Mouse (Mus musculus) midbrain, embryonic 16.5 days (tissue): ENCODE measurements at regions not wholly inside any gene's neighbourhood (a gene's known extent, or its start where the extent isn't known, plus 50 kb on each side); places are given as distances from the start of the nearest gene placed in this dataset.

Experiments
- ATAC-seq: fragments of 200-750 bp; cut with Nextera tagmentation; 2 replicates; pipeline ENCODE4 v1.8.0; 2017; ENCODE audit warnings: moderate TSS enrichment
- H3K27ac ChIP-seq: fragments of 300-500 bp; sonication (generic); 2 replicates; pipeline ENCODE4 v1.5.1; 2014; ENCODE audit warnings: mild to moderate bottlenecking, low read length, mixed read lengths
- H3K27me3 ChIP-seq: fragments of 300-500 bp; sonication (generic); 2 replicates; pipeline ENCODE4 v1.6.1; 2014; ENCODE audit warnings: low read depth, low read length, mixed read lengths; ENCODE audit not compliant: control insufficient read depth, insufficient read depth
- H3K36me3 ChIP-seq: fragments of 300-500 bp; sonication (generic); 2 replicates; pipeline ENCODE4 v1.6.1; 2014; ENCODE audit warnings: mild to moderate bottlenecking, low read length, moderate library complexity, mixed read lengths; ENCODE audit not compliant: control insufficient read depth, insufficient read depth
- H3K4me1 ChIP-seq: fragments of 300-500 bp; sonication (generic); 2 replicates; pipeline ENCODE4 v1.6.1; 2014; ENCODE audit warnings: mild to moderate bottlenecking, low read length, mixed read lengths; ENCODE audit not compliant: control insufficient read depth, insufficient read depth
- H3K4me2 ChIP-seq: fragments of 300-500 bp; sonication (generic); 2 replicates; pipeline ENCODE4 v1.6.1; 2014; ENCODE audit warnings: mild to moderate bottlenecking, low read length, mixed read lengths
- H3K4me3 ChIP-seq: fragments of 300-500 bp; sonication (generic); 2 replicates; pipeline ENCODE4 v1.5.1; 2014; ENCODE audit warnings: low read depth, mild to moderate bottlenecking, low read length, moderate library complexity, mixed read lengths
- H3K9ac ChIP-seq: fragments of 300-500 bp; sonication (generic); 2 replicates; pipeline ENCODE4 v1.6.1; 2014; ENCODE audit warnings: low read depth, low read length, mixed read lengths
- H3K9me3 ChIP-seq: fragments of 300-500 bp; sonication (generic); replicated peaks from 2 replicates; pipeline ENCODE4 v1.6.1; 2014; ENCODE audit warnings: mild to moderate bottlenecking, low read length, mixed read lengths; ENCODE audit not compliant: control insufficient read depth, poor library complexity, severe bottlenecking
- WGBS: fragments of 180-500 bp; shearing (Covaris S2); extraction: QIAGEN DNeasy Blood & Tissue Kit; methylation state at CpG from one replicate; pipeline ENCODE4 v1.1.7; 2014; 5-methylcytosine and 5-hydroxymethylcytosine counted together

DNA sequence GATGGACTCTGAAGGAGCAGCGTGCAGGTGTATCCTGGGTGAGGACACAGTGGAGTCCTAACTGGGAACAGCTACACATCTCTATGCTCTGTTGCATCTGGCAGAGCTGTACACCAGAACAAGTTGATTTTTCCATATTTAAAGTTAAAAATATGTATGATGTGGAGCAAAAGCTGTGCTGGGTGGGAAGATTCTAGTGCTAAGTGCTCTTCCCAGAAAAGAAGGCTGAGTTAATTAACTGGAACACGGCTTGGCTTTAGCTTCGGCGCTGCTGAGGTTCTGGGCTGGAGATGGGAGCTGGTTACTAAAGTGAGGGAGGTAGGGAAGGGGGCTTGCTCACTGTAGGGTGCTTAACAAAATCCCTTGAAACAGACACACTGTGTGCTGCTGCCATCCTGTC lies 84.0 kb upstream of the Gjb5 start:
- no peaks in the 10 kb centered on the region for H3K27me3 ChIP-seq
- H3K36me3 ChIP-seq, result no peaks in the 10 kb centered on the region
- no peak overlapping the region for H3K9ac ChIP-seq
- whole genome bisulfite sequencing, result 78% methylated on average over 4 of the region's 4 CpGs
- no peak overlapping the region for H3K4me3 ChIP-seq
- H3K27ac ChIP-seq, result no peak overlapping the region; the same call in 1 of the 2 replicates
- peaks cover 6% of the 10 kb centered on the region for H3K4me1 ChIP-seq
- H3K4me2 ChIP-seq, result no peak overlapping the region
- H3K9me3 ChIP-seq, result no peaks in the 10 kb centered on the region
- ATAC-seq, result no peak

DNA sequence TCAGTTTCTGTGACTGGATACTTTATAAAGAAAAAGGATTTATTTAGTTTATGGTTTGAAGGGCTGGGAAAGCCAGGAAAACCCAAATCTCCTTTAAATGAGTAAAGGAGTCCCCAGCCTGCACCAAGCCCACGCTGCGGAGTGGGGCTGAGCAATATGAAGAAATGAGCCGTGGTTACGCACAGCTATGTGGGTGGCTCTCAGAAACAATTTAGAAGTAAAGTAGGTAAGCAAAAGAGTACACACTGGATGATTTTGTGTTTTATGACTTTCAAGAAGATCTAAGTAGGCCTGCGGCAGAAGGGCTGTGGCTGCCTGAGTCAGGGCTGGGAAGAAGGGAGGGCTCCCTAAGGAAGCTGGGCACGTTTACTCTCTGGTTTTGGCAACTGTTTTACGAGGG lies 82.6 kb upstream of the Gjb5 start:
- H3K27me3 ChIP-seq, result no peaks in the 10 kb centered on the region
- H3K27ac ChIP-seq, result no peak overlapping the region
- no peak overlapping the region for H3K9ac ChIP-seq
- H3K4me1 ChIP-seq, result peaks cover 6% of the 10 kb centered on the region
- H3K4me2 ChIP-seq, result no peak overlapping the region
- no peak overlapping the region for H3K4me3 ChIP-seq
- no peaks in the 10 kb centered on the region for H3K36me3 ChIP-seq
- WGBS, result 82% methylated on average over 7 of the region's 7 CpGs
- no peaks in the 10 kb centered on the region for H3K9me3 ChIP-seq
- ATAC-seq, result no peak

DNA sequence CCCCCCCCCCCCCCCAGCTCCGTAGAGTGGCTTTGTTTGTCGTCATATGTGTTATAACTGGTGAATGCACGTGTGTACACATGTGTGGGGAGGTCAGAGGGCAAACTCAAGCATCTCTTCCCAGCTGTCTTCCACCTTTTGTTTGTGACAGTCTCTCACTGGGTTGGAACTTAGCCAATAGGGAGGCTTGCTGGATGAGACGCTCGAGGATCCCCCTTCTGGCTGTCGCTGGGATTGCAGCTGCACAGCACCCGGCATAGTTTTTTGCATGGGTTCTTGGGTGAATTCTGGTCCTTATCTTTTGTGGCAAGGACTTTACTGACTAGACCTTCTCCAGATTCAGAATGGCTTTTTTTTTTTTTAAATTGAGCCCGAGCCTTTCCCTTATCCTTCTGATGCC lies 77.1 kb upstream of the Gjb5 start:
- Histone ChIP-seq H3K9ac (no peak overlapping the region), H3K36me3 (no peaks in the 10 kb centered on the region), H3K4me2 (no peak overlapping the region), H3K9me3 (no peaks in the 10 kb centered on the region), H3K4me1 (no peaks in the 10 kb centered on the region), H3K27ac (no peak overlapping the region), H3K27me3 (no peaks in the 10 kb centered on the region), H3K4me3 (no peak overlapping the region)
- 18% methylated on average over 6 of the region's 8 CpGs for WGBS
- ATAC-seq, result no peak

DNA sequence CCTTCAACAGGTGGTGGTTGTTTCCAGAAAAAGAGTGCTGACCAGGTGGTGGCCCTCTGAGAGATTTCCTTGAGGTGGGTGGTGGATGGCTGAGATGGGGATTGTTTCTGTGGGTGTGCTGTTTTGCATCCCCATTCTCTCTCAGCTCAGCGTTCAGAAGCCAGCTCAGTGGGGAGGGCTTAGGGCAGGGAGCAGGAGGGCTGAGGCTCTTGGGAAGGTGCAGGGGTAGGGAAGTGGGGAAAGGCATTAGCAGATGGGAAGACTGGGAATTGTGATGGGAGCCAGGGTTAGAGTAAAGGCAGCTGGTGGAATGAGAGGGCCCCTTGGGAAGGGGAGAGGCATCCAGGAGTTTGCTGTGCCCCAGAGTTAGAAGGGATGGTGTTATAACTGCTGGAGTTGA lies 72.3 kb upstream of the Gjb5 start:
- no peak overlapping the region for H3K9ac ChIP-seq
- H3K4me2 ChIP-seq, result no peak overlapping the region
- WGBS, result 0% methylated on average over 1 of the region's 1 CpGs
- H3K27ac ChIP-seq, result no peak overlapping the region
- H3K36me3 ChIP-seq, result no peaks in the 10 kb centered on the region
- ATAC-seq, result no peak
- H3K9me3 ChIP-seq, result peaks cover 2% of the 10 kb centered on the region; the same call in 1 of the 2 replicates
- H3K4me1 ChIP-seq, result no peaks in the 10 kb centered on the region
- no peaks in the 10 kb centered on the region for H3K27me3 ChIP-seq
- no peak overlapping the region for H3K4me3 ChIP-seq

DNA sequence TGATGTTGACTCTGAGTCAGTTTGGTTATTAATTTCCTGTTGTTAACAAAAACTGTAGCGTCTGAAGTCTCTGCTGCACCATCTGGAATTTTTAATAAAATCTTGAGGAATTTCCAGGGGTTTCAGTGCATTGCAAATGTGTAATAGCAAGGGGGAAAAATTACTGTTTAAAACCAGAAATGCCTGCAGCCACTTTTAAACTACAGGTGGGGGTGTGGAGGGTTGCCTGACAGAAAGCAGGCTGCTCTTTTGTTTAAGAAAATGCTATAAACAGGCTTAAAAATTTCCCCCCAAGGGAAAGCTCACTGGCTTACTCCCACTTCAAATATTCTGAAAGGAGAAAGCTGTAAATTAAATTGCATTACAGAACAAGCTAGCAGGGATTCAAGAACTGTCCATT lies 71.8 kb upstream of the Gjb5 start:
- Histone ChIP-seq H3K4me3 (no peak overlapping the region), H3K9ac (no peak overlapping the region), H3K4me1 (no peaks in the 10 kb centered on the region), H3K27ac (no peak overlapping the region), H3K4me2 (no peak overlapping the region), H3K36me3 (no peaks in the 10 kb centered on the region), H3K27me3 (no peaks in the 10 kb centered on the region), H3K9me3 (peaks cover 2% of the 10 kb centered on the region; the same call in 1 of the 2 replicates)
- WGBS, result 76% methylated on average over 1 of the region's 1 CpGs
- no peak for ATAC-seq

DNA sequence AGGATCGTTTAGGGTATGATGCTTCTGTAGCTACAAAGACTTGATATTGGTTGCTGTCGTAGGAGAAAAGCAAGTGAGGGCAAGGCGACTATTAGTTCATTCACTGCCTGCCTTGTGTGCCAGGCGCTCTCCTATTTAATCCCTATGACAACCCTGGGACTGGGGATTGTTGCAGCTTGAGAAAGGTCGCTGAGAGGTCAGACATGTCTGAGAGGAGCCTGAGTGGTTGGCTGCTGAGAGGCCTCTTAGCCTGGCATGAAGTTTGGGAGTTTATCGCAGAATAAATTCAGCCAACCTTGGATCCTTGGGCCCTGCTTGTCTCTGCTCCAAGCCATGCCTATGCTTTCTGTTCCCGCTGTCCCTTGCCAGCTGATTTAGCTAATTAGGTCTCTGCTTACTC lies 65.9 kb upstream of the Gjb5 start:
- H3K27me3 ChIP-seq, result no peaks in the 10 kb centered on the region
- 50% methylated on average over 7 of the region's 7 CpGs for WGBS

DNA sequence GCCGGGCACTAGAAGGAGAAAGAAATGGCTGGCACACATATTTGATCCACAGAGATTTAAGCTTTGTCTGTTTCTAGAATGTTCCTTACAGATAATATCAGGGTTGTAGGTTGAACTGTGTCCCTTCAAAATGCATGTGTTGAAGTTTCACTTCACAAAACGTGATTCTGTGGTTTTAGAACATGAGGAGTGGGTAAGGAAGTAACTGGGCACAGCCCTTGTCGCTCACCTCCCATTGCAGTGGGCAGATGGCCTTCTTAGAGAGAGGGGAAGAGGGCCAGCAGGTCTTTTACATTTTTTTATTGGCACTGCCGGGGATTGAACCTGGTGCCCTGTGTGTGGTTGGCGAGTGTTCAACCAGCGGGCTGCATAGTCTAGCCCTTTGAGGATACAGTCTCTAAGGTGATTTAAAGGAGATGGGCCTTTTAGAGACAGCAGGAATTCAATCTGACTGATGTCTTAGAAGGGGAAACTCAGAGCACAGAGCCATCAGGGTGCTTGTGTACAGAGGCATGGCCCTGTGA lies 64.0 kb upstream of the Gjb5 start:
- Histone ChIP-seq H3K4me3 (no peak overlapping the region), H3K27me3 (no peaks in the 10 kb centered on the region), H3K4me2 (no peak overlapping the region), H3K4me1 (peaks cover 20% of the 10 kb centered on the region), H3K36me3 (no peaks in the 10 kb centered on the region), H3K27ac (no peak overlapping the region), H3K9ac (no peak overlapping the region), H3K9me3 (no peaks in the 10 kb centered on the region)
- no peak for ATAC-seq
- WGBS, result 79% methylated on average over 6 of the region's 6 CpGs

More for the DNA sequence above, 65.9 kb upstream of the Gjb5 start:
- Histone ChIP-seq H3K4me1 (peaks cover 10% of the 10 kb centered on the region), H3K9ac (no peak overlapping the region), H3K27ac (no peak overlapping the region), H3K36me3 (no peaks in the 10 kb centered on the region), H3K9me3 (peaks cover 2% of the 10 kb centered on the region; the same call in 1 of the 2 replicates), H3K4me3 (no peak overlapping the region), H3K4me2 (no peak overlapping the region)
- no peak for ATAC-seq

DNA sequence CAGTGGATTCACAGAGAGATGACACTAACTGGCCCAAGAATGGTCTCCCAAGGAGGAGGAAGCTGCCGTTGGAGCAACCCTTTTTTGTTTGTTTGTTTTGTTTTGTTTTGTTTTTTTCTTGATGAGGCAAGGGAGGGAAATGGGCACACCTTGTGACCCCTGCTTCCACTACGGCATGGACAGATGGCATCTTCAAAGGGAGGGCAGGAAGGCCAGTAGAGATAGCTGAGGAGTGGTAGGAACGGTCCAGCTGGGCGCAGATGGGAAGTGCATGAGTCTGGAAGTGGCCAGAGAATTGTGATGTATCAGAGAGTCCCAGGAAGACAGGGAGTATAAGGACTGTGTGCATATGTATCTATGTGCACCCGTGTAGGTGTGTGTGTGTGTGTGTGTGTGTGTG lies 63.1 kb upstream of the Gjb5 start:
- ATAC-seq, result no peak
- Histone ChIP-seq H3K27me3 (no peaks in the 10 kb centered on the region), H3K27ac (no peak overlapping the region), H3K4me1 (peaks cover 23% of the 10 kb centered on the region), H3K4me3 (no peak overlapping the region), H3K36me3 (no peaks in the 10 kb centered on the region), H3K9ac (no peak overlapping the region), H3K4me2 (no peak overlapping the region), H3K9me3 (no peaks in the 10 kb centered on the region)
- WGBS, result 79% methylated on average over 5 of the region's 5 CpGs

DNA sequence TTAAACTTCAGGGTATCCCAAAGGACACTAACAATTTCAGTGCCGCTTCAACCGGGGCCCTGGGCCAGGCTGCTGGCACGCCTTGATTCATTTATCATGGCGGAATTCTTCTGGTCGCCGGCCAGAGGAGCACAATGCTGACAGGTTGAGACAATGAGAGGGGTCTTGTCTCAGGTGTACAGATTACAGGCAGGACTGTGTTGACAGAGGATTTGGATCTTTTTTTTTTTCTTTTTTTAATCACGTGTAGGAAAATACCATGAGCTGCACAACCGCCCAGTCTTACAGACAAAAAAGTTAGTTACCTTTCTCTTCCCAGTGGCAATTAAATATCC lies 61.8 kb upstream of the Gjb5 start:
- H3K9me3 ChIP-seq, result no peaks in the 10 kb centered on the region
- 14% methylated on average over 8 of the region's 8 CpGs for WGBS
- H3K4me2 ChIP-seq, result peak overlapping the region; percentile 5; the same call in 1 of the 2 replicates
- no peak overlapping the region for H3K9ac ChIP-seq
- peak overlapping the region; percentile 75 for H3K27ac ChIP-seq
- H3K4me3 ChIP-seq, result no peak overlapping the region
- no peaks in the 10 kb centered on the region for H3K36me3 ChIP-seq
- peaks cover 23% of the 10 kb centered on the region for H3K4me1 ChIP-seq
- peak; percentile 5; the same call in 1 of the 2 replicates for ATAC-seq
- no peaks in the 10 kb centered on the region for H3K27me3 ChIP-seq
